Mouse (Mus musculus) cerebellum, adult 9-11 months (tissue): ENCODE measurements around the gene Atf6.

Source experiments
- DNase-seq: peaks from one replicate; pipeline ENCODE4 v3.0.0; 2022

The Atf6 gene

DNA sequence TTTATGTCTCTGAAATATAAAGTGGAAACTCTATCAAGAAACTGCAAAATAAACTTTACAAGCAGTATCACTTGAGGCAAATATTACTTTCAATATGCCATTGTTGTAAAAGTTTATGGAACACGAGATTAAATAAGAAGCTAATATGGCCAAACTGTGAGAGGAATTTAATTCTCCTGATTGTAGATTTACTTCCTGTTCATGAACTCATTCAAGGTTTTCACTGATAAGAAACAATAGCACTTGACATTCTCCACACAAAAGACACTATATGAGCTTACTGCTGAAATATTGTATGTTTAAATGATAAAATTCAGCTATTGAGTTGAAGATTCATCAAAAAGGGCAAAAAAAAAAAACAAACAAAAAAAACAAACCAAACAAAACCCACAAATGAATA, 102.8 kb downstream of the Atf6 start:
- no peak for DNase-seq

DNA sequence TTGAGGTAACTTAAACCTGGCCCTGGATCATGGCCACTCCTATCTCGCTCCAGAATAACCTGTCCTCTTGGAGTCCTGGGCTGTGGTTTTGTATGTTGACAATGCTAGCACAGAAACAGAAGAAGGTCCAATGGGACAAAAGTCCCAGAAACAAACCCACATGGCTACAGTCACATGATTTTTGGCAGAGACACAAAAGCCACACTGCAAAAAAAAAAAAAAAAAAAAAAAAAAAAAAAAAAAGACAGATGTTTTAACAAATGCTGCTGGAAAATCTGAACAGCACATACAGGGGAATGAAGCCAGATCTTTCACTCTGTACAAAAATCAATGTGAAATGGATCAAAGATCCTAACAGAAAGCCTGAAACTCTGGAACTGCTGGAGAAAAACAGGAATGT, 105.9 kb downstream of the Atf6 start:
- DNase-seq: no peak

DNA sequence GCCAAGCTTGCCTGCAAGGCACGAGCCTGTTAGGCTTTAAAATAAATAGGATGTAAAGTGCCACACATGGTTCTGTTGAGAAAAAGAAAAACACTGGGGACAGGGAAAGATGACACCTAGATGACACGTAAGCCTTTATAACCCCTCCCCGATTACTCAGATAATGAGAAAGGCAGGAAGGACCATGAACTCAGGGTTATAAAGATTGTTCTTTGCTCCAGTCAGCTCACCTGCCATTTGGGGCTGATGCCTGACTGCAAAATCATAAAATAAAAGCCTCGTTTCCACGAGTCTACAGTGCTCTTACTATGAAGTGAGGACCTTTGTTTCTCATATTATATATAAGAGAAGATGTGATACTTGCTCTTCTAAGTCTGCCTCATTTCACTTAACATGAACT, 114.0 kb downstream of the Atf6 start:
- DNase-seq: no peak

GRCm38 (mm10) chr1:170751797-170752196, 115.8 kb downstream of the Atf6 start:
- DNase-seq: no peak

DNA sequence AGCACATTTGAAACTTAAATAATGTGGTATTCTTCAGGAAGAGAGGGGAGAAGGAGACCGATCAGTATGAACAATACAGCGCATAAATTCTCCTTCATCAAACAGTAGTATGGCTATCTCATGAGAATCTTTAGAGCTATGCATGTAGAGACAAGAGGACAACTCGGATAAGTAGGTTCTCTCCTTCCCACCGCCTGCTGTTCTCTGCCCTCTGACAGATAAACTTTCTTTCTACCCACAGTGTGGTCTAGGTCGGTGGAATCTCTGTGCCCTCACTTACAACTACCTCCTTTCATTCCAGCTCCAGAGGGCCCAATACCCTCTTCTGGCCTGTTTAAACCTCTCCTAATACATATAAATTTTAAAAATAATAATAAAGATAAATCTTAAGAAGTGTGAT, 121.0 kb downstream of the Atf6 start:
- no peak for DNase-seq

GRCm38 (mm10) chr1:170741497-170742246, 125.9 kb downstream of the Atf6 start:
- DNase-seq: no peak

- DNase-seq: peak; percentile 32
These were observed 132.7 kb downstream of the Atf6 start for GRCm38 (mm10) chr1:170734866-170735265.

GRCm38 (mm10) chr1:170732596-170732890, 135.0 kb downstream of the Atf6 start:
- DNase-seq: no peak

DNA sequence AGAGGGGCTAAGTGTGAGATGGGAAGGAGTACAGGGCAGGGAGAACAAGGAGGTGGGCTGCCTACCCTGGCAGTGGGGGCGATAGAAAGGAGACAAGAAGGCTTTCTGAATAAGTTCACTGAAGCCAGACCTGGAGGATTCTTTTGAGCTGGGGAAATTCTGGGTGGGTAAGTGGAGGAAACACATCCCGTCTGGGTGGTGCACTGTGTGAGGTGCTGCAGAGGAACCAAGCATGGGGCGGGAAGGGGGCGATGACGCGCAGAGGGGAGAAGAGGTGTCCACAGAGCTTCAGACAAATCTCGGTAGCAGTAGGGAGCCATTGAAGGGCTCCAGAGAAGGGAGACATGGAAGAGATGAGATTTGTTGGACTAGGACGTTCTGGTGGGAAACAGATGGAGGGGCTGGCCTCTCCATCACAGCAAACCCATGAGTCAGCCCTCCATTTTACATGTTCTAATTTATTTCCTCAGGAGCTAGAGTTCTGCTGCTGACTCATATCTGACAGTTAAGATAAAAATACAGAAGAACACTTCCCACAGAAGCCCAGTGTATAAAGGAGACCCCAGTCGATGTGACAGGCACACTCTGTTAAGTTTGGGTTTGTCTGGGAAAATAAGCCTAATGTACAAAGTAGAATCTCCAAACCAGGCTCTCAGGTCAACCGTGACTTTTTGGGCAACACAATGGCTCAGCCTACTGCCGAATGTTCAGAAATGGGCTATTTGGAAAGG, 135.5 kb downstream of the Atf6 start:
- no peak for DNase-seq

DNA sequence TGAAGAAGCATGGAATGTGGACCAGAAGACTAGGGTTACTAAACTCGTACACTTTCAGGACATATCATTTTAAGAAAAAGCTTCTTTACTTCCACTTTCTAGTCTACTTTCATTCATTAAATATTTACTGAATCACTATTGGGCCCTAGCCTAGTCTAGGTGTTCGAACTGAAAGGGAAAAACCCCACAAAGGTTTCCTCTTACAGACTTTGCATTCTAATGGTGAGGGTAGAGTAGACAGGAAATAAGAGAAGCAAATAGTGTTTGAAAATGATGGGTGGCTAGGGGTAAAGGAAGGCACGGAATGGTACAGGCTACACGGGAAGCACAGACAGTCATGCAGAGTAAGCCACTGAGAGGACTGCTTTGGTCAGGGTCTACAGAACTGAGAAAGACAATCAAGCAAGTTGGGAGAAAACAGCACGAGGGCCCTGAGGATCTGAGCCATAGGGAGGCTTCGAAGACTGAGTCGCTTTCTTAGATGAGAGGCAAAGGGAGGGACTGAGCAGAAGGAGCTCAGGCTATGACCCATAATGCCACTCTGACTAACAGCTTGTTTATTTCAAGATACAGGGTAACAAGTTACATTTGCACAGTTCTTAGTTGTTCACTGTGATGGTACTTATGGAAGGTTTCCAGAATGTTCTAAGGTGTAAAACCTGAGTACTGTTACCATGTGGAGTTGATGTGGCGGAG, 138.2 kb downstream of the Atf6 start:
- DNase-seq: no peak

DNA sequence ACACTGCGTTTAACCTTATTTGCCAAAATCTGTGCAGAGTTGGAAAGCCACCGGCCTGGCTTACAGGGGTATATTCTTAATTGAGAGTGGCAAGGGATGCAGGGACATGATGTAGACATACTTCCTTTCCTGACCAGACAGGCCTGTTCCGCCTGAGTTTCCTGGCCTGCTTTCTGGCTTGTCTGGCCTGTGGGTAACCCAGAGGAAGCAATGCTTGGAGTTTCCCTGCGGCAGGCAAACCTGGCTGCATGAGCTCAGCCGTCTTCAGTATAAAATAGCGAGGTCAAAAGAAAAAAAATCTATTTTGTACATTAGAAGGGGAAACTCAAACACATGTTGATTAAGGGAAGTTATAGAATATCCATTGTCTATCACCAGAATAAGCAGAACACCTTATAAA, 139.0 kb downstream of the Atf6 start:
- DNase-seq: peak; percentile 8

GRCm38 (mm10) chr1:170721560-170721959, 146.0 kb downstream of the Atf6 start:
- DNase-seq: peak; percentile 16

DNA sequence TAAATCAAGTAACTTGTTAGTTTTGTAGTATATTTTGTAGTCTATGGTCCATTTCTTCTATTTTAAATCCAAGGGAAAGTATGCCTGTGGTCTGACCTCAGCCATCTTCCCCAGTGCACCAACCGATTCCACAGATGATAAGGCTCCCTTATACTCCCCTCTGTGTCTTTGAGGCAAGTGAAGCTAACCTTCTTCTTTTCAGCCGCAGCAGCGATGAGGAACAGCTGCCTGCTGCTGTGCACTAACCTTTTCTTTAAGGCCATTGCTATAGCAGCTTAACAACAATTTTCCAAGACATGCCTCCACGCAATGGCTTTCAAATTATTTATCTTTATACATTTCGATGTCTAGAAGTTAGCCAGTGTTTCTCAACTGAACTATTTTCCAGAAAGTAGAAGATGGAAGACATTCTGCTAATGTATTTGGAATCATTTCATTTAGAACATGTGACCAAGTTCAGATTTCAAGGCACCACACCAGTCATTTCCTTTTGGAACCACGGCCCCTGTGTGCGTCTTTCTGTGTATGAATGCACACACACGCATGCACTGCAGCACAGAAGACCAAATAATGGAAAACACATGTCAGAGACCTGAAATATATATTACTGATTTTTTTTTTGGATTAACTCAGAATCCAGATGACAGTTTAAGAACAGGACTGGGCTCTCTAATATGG, 149.3 kb downstream of the Atf6 start:
- no peak for DNase-seq

DNA sequence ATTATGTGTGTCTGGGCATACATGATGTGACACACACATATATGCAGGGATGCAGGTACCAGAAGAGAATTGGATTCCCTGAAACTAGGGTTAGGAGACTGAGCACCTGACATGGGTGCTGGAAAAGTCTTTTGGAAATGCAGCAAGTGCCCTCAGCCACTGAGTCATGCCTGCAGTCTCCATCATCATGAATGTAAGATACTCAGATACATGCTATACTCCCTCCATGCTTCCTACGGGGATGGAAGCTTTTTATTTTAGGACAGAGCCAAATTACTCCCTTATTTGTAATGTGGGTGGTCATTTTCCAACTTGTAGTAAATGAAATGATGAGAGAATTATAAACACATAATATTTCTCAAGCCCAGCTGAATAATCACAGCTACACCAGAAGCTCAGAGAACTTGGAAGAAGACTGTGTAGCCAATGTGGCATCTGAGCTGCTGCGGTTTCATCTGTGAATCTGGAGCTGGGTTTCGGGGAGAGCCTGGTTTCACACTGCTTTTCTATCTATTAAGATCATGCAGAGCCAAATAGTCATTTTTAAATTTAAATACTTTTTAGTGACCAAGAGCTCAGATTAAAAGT, 150.2 kb downstream of the Atf6 start:
- no peak for DNase-seq

DNA sequence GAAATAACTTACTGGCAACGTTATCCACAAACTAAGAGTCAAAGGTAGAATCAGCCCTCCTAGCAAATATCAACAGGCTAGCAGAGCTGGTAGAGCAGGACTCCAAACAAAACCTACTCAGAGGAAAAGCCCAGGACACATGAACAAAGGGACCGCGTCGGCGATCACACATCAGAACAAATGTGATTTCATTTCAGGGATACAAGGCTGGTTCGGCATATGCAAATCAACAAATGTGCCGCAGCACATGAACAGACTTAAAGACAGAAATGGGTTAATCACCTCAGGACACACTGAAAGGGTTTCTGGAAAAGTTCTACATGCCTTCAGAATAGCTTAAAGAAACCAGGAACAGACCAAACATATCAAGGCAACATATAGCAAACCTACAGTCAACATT, 155.8 kb downstream of the Atf6 start:
- no peak for DNase-seq

DNA sequence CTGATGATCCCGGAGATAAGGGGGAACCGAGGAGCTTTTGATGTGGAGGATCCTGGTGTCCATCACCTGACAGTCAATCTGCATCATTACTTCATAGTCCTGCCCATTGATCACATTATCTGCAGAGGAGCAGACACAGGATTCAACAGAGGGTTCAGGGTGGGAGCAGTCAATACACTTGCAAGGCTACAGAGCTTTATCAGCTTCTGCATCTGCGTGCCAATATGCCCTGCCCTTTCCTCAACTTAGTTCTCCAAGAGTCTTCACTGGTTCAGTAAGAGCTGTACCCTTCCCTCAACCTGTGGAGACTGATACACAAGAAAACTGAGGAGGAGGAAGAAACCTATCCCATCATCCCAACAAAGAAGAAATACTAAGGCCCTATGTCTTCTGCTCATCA, 157.6 kb downstream of the Atf6 start:
- DNase-seq: no peak

- no peak for DNase-seq
These were observed 158.1 kb downstream of the Atf6 start for GRCm38 (mm10) chr1:170709481-170709880.

DNA sequence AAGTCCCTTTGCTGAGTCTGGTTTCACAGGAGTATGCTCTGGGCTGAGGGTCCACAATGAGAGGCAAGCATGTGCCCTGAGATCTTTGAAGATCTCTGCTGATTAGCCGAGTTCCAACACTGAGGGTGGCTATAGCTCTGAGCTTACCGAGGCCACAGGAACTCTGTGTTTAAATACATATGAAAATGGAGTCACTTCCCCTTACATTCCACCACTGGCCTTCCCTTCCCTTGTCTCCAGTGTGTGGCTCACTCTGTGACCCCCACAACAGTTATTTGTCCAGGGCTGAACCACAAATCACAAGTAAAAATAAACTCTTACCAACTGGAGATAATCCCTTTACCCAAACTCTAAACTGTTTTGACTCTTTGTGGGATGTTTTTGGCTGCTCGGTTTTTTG, 158.5 kb downstream of the Atf6 start:
- DNase-seq: no peak

- no peak for DNase-seq
These were observed 161.5 kb downstream of the Atf6 start for GRCm38 (mm10) chr1:170706046-170706445.

- DNase-seq: no peak
These were observed 162.5 kb downstream of the Atf6 start for GRCm38 (mm10) chr1:170704911-170705594.

- DNase-seq: no peak
These were observed 163.5 kb downstream of the Atf6 start for GRCm38 (mm10) chr1:170704103-170704502.

GRCm38 (mm10) chr1:170702958-170703357, 164.6 kb downstream of the Atf6 start:
- DNase-seq: no peak

- DNase-seq: no peak
These were observed 165.3 kb downstream of the Atf6 start for GRCm38 (mm10) chr1:170702263-170702662.
